Mouse (Mus musculus): Measurements from ENCODE around the gene Elmo1.

GRCm38 (mm10) chr13:20134395-20135225 is 44.2 kb downstream of the Elmo1 start:
- TF ChIP-seq CTCF (IDR thresholded peaks at IDR 0.05 in 2 of 3, conservative IDR thresholded peaks at IDR 0.05 in 1 of 3; ENCODE audit: control insufficient read depth in 1 of 3, insufficient read depth in 1 of 3, low read depth in 2 of 3, low read length in 3 of 3, poor library complexity in 1 of 3, severe bottlenecking in 1 of 3) (no peak), NELFE (IDR thresholded peaks at IDR 0.05; ENCODE audit: low read depth, low read length) (no peak), MAFK (IDR thresholded peaks at IDR 0.05; ENCODE audit: borderline replicate concordance, low read depth, low read length) (no peak), POLR2A (IDR thresholded peaks at IDR 0.05; ENCODE audit: control insufficient read depth in 1 of 2, insufficient read depth in 1 of 2, low read depth in 1 of 2, low read length in 2 of 2, poor library complexity in 1 of 2) (no peak), UBTF (IDR thresholded peaks at IDR 0.05; ENCODE audit: borderline replicate concordance, insufficient read depth, low read depth, low read length) (no peak), SMC3 (IDR thresholded peaks at IDR 0.05; ENCODE audit: low read depth, low read length) (no peak), POLR2AphosphoS2 (IDR thresholded peaks at IDR 0.05; ENCODE audit: low read length) (no peak), ZKSCAN1 (IDR thresholded peaks at IDR 0.05; ENCODE audit: low read depth, low read length) (no peak), ELF1 (IDR thresholded peaks at IDR 0.05; ENCODE audit: low read depth, low read length) (no peak)
